Mouse (Mus musculus): ENCODE data around the gene Gm49358.

DNA sequence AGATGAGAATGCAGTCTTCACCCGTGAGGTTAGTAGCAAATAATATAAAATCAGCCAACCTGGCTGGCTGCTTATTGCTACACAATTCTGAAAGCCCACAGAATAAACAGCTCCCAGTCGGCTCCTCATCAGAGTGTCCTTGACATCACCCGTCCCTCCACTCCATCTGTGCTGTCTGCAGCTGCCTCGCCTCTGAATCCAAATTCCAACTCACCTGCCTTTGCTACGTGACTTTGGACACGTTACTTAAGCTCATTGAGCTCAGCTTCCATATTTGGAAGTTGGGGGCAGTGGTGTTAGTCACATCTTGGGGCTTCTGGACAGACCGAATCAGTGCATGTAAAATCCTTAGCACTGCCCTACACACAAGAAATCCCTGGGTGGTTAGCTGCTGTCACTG is 108.3 kb downstream of the Gm49358 start:
- no peak for TF ChIP-seq CTCF (IDR thresholded peaks at IDR 0.05; ENCODE audit: extremely low read depth, insufficient read depth, insufficient read length, insufficient replicate concordance)
- TF ChIP-seq POLR2A (IDR thresholded peaks at IDR 0.05; ENCODE audit: low read depth, low read length) = no peak
